Mouse (Mus musculus) layer of hippocampus, postnatal 14 days (tissue): Measurements from ENCODE around the gene St6gal1. TPM values are rescaled to one million over a fixed set of nuclear protein-coding genes. Genes with fewer than 3 reads are reported as not detected.

Experiments used
- total RNA-seq, 2 experiments: library from RNA; stranded (reverse); gene quantifications; 2 replicates each; pipeline ENCODE4 v1.2.3; 2021

Gene St6gal1
- total RNA-seq, 2 experiments from 2014 or later = 15.4 to 17.5 TPM

Other genes starting within 250 kb of the St6gal1 start
- not detected for gene Kng2, start 195.3 kb upstream of the St6gal1 start, total RNA-seq
- not detected for gene Kng1, start 166.9 kb upstream of the St6gal1 start, total RNA-seq
- gene Eif4a2, start 117.3 kb upstream of the St6gal1 start, total RNA-seq = 100 to 1,000 TPM; 713 to 771 TPM
- 1 to 10 TPM; 4.8 to 5.1 TPM for gene Rfc4, start 97.0 kb upstream of the St6gal1 start, total RNA-seq
- not detected for gene Adipoq, start 78.2 kb upstream of the St6gal1 start, total RNA-seq
- gene Rtp1, start 204.4 kb downstream of the St6gal1 start, total RNA-seq = under 1 TPM; 0.21 to 0.48 TPM